ENCODE assay signal across 10 mouse cellular contexts in the genomic region with DNA sequence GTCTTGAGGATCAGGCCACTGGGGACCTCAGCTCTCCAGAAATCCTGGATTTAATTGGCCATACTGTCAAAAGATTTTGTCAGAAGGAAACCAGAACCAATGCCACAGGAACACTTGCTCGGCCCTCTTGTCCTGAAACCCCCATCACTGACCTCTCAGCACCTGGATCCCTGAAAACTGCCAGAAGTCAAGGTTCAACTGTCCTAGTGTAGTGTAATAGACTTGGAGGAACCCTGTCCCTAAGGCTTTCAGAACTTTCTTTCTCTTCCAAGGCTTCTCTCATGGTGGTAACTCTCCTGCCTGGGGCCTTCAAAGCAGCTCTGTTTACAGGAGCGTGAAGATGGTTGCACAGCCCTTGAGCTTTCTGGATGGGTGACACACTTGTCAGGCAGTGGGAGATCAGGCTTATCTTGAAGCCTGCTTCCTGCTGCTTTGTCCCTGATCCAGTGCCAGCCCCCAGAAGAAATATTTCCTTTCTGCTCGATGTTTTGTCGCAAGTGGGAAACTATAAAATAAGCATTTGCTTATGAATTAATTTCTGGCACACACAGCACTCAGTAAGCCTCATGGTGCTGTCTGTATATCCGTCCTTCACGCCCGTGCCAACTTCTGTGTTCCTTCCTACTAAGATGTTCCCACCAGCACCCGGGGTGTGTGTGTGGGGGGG.
DNase-seq lines count a peak whose midpoint lies in the region; ATAC-seq and TF ChIP-seq lines count a peak whose summit lies in the region.
"Had no signal": no experiment of that assay in that cellular context is flagged by ENCODE, and none has a peak within 500 bp of the region (broad histone marks: within the 10 kb centered on the region; RNA-seq: fewer than 3 reads in every experiment).

No protein-coding gene starts in this region.

- no peaks in the 10 kb centered on the region for H3K9me3 ChIP-seq in neural tube, embryonic 15.5 days (replicated peaks)

- no peak for TF ChIP-seq CTCF in gastrocnemius, adult 2 months (IDR thresholded peaks at IDR 0.05)
- no peak for TF ChIP-seq CTCF in thymus, adult 2 months (IDR thresholded peaks at IDR 0.05; ENCODE audit: borderline replicate concordance, control insufficient read depth, extremely low read depth, insufficient read depth, low read length, poor library complexity)

- WGBS in thymus, adult 2 months: 91% methylated on average over 8 of the region's 8 CpGs
- 81% methylated on average over 8 of the region's 8 CpGs for WGBS in neural tube, embryonic 15.5 days

- no peaks in the 10 kb centered on the region for H3K27me3 ChIP-seq in thymus, adult 2 months (ENCODE audit: control insufficient read depth, insufficient read depth, low read length)
- H3K27me3 ChIP-seq in neural tube, embryonic 15.5 days (replicated peaks): no peaks in the 10 kb centered on the region
- H3K27me3 ChIP-seq: CH12.LX had no signal

- DNase-seq in gastrocnemius, adult 2 months: no peak
- DNase-seq in gastrocnemius, postnatal 4 days (ENCODE audit: low spot score in 2 of 2): no peak
- no peak for DNase-seq in thymus, adult 2 months
- DNase-seq in thymus, postnatal 36 days: no peak
- peak; percentile 65 for DNase-seq in kidney, postnatal 10 days
- no peak for DNase-seq in spleen, postnatal 10 days (ENCODE audit: low spot score in 2 of 2)
- DNase-seq in cerebellum, adult 9-11 months: no peak

- no peak for ATAC-seq in neural tube, embryonic 15.5 days (ENCODE audit: low FRiP score)

- no peak overlapping the region for H3K4me2 ChIP-seq in neural tube, embryonic 15.5 days

- H3K4me1 ChIP-seq in thymus, adult 2 months (replicated peaks; ENCODE audit: control insufficient read depth, insufficient read depth, low read length): no peaks in the 10 kb centered on the region
- H3K4me1 ChIP-seq in neural tube, embryonic 15.5 days: no peaks in the 10 kb centered on the region; the same call in 1 of the 2 replicates

- no peak for TF ChIP-seq POLR2A in thymus, adult 2 months (IDR thresholded peaks at IDR 0.05; ENCODE audit: control insufficient read depth, extremely low read depth, insufficient read depth, low read length, poor library complexity)

- intact Hi-C loops in gastrocnemius, adult 2 months (cut with DNase I): no loop called here

- no peak overlapping the region for H3K9ac ChIP-seq in neural tube, embryonic 15.5 days (replicated peaks)
- H3K9ac ChIP-seq: liver, embryonic 14.5 days had no signal

- peak overlapping the region; percentile 85 for H3K27ac ChIP-seq in gastrocnemius, adult 2 months
- H3K27ac ChIP-seq in thymus, adult 2 months (ENCODE audit: control insufficient read depth, insufficient read depth, low read length): peak overlapping the region; percentile 37; the same call in 1 of the 2 replicates
- H3K27ac ChIP-seq in neural tube, embryonic 15.5 days (replicated peaks): no peak overlapping the region
- H3K27ac ChIP-seq: liver, embryonic 14.5 days had no signal

- H3K4me3 ChIP-seq in gastrocnemius, adult 2 months: no peak overlapping the region
- H3K4me3 ChIP-seq in thymus, adult 2 months (ENCODE audit: control insufficient read depth, insufficient read depth, low read length): no peak overlapping the region
- no peak overlapping the region for H3K4me3 ChIP-seq in neural tube, embryonic 15.5 days (replicated peaks)

- H3K36me3 ChIP-seq in thymus, adult 2 months (ENCODE audit: control insufficient read depth, insufficient read depth, low read length): no peaks in the 10 kb centered on the region; the same call in 1 of the 2 replicates
- no peaks in the 10 kb centered on the region for H3K36me3 ChIP-seq in neural tube, embryonic 15.5 days
